In the genomic region with DNA sequence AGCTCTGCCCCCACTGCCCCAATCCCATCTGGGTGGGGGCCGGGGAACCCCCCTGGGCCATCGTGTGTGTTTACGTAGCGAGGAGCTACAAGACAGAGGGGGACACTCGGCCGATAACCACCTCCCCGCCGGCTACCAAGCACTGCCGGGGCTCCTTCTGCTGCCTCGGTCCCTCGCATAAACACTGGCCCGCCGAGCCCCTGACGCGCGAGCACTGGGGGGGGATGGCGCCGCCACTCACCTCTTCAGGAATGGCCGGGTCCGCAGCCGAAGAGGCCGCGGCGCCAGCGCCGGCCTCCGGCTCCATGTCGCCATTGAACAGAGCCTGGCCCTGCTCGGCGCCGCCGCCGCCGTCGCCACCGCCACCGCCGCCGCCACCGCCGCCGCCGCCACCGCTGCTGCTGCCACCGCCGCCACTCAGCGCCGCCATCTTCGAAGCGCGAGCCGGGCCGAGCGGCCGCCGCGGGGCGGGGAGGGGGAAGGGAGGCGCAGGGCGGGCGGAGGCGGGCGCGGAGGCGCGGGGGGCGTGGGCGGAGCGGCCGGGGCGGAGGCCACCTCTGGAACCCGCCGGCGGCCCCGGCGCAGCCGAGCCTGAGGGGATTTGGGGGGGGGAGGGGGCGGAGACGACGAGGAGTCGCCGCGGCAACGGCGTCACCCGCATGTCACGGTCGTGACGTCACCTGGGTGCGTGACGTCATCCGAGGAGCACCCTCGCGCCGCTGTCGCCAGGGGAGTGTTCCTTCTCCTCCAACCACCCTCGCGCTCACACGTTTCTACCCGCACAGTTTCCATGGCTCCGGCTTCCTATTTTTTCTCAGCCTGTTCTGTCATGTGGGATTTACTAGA, we compare ENCODE assay signal across 8 mouse cellular contexts. TPM values are rescaled to one million over a fixed set of nuclear protein-coding genes. Genes with fewer than 3 reads are reported as not detected.
DNase-seq lines count a peak whose midpoint lies in the region; ATAC-seq and TF ChIP-seq lines count a peak whose summit lies in the region.

TSS of gene Braf (minus strand) at position 598 of the 846 bp plus-strand sequence.

- no peaks in the 10 kb centered on the region for H3K27me3 ChIP-seq in ES-Bruce4 (ENCODE audit: control insufficient read depth, insufficient read depth, low read length, poor library complexity, severe bottlenecking)
- no peaks in the 10 kb centered on the region for H3K27me3 ChIP-seq in forebrain, embryonic 14.5 days (replicated peaks; ENCODE audit: control insufficient read depth, insufficient read depth, low read length)
- no peaks in the 10 kb centered on the region for H3K27me3 ChIP-seq in neural tube, embryonic 15.5 days (replicated peaks)

- H3K4me3 ChIP-seq in ES-Bruce4 (ENCODE audit: low read depth, low read length), result peak within 1 kb of the TSS; percentile 89
- peak within 1 kb of the TSS; percentile 92 for H3K4me3 ChIP-seq in forebrain, embryonic 14.5 days (ENCODE audit: low read depth, low read length)
- peak within 1 kb of the TSS; percentile 98 for H3K4me3 ChIP-seq in neural tube, embryonic 15.5 days (replicated peaks)

- no peak within 1 kb of the TSS for H3K27ac ChIP-seq in ES-Bruce4 (ENCODE audit: insufficient read depth, low read length)
- H3K27ac ChIP-seq in forebrain, embryonic 14.5 days (ENCODE audit: low read depth, low read length), result peak within 1 kb of the TSS; percentile 96
- H3K27ac ChIP-seq in neural tube, embryonic 15.5 days (replicated peaks), result peak within 1 kb of the TSS; percentile 98

- DNase-seq in forebrain, embryonic 14.5 days (ENCODE audit: low spot score), result peak; percentile 94
- DNase-seq in heart, postnatal 14 days, result peak; percentile 90
- DNase-seq in layer of hippocampus, adult 11-12 months (ENCODE audit: low spot score), result peak; percentile 87
- peak; percentile 77 to 89 for DNase-seq in lung, adult 18-20 months
- peak; percentile 83 for DNase-seq in testis, postnatal 14 days (ENCODE audit: low spot score)

- TF ChIP-seq EP300 in ES-Bruce4 (IDR thresholded peaks at IDR 0.05; ENCODE audit: insufficient read depth, low read depth, low read length), result peak; percentile 62; the same call in 1 of the 2 replicates

- no peak for TF ChIP-seq POLR2A in ES-Bruce4 (IDR thresholded peaks at IDR 0.05; ENCODE audit: insufficient read depth, low read length)

- no peak for TF ChIP-seq CTCF in ES-Bruce4 (IDR thresholded peaks at IDR 0.05; ENCODE audit: low read depth, low read length)

- H3K9ac ChIP-seq in ES-Bruce4 (ENCODE audit: low read depth, poor library complexity, severe bottlenecking), result peak within 1 kb of the TSS; percentile 88
- peak within 1 kb of the TSS; percentile 97 for H3K9ac ChIP-seq in forebrain, embryonic 14.5 days (ENCODE audit: low read length)
- peak within 1 kb of the TSS; percentile 99 for H3K9ac ChIP-seq in neural tube, embryonic 15.5 days (replicated peaks)

- WGBS in forebrain, embryonic 14.5 days, result under 1% methylated on average over 34 of the region's 101 CpGs
- WGBS in neural tube, embryonic 15.5 days, result under 1% methylated on average over 55 of the region's 101 CpGs

- peak within 1 kb of the TSS; percentile 74 for H3K4me2 ChIP-seq in forebrain, embryonic 14.5 days (ENCODE audit: low read length)
- peak within 1 kb of the TSS; percentile 89 for H3K4me2 ChIP-seq in neural tube, embryonic 15.5 days

- intact Hi-C loops in heart, postnatal 14 days (cut with DNase I), result loop anchor here (2.0 to 5.0 kb wide), 3 partner anchors 43 to 133 kb away; partner anchors contain the start of gene Ndufb2

- ATAC-seq in cerebellum, adult (ENCODE audit: insufficient number of reproducible peaks, low FRiP score, low TSS enrichment), result peak; percentile 80
- peak; percentile 91 for ATAC-seq in forebrain, embryonic 14.5 days
- peak; percentile 93 for ATAC-seq in neural tube, embryonic 15.5 days (ENCODE audit: low FRiP score)

- H3K9me3 ChIP-seq in ES-Bruce4 (replicated peaks; ENCODE audit: control insufficient read depth, insufficient read depth, low read length, poor library complexity, severe bottlenecking), result no peaks in the 10 kb centered on the region
- no peaks in the 10 kb centered on the region for H3K9me3 ChIP-seq in forebrain, embryonic 14.5 days (replicated peaks; ENCODE audit: control insufficient read depth, low read length)
- no peaks in the 10 kb centered on the region for H3K9me3 ChIP-seq in neural tube, embryonic 15.5 days (replicated peaks)

- H3K4me1 ChIP-seq in ES-Bruce4 (ENCODE audit: control insufficient read depth, insufficient read depth, low read length), result peaks cover 3% of the 10 kb centered on the region
- H3K4me1 ChIP-seq in forebrain, embryonic 14.5 days (ENCODE audit: control insufficient read depth, insufficient read depth, low read length), result peaks cover 16% of the 10 kb centered on the region
- H3K4me1 ChIP-seq in neural tube, embryonic 15.5 days, result peaks cover 29% of the 10 kb centered on the region

- H3K36me3 ChIP-seq in ES-Bruce4 (ENCODE audit: control insufficient read depth, insufficient read depth, low read length, poor library complexity, severe bottlenecking), result no peaks in the 10 kb centered on the region; the same call in 1 of the 2 replicates
- H3K36me3 ChIP-seq in forebrain, embryonic 14.5 days (ENCODE audit: control insufficient read depth, insufficient read depth, low read length), result no peaks in the 10 kb centered on the region
- no peaks in the 10 kb centered on the region for H3K36me3 ChIP-seq in neural tube, embryonic 15.5 days

RNA-seq across cellular contexts. Expression of gene Braf, which starts in this region (rescaled TPM):
- polyA plus RNA-seq in ES-Bruce4 (2011; ENCODE audit: insufficient read depth, insufficient read length, low read depth, missing spikeins), result 60.7 and 71.3 TPM in 2 replicates
- 13.4 and 16.9 TPM in 2 replicates for polyA plus RNA-seq in forebrain, embryonic 14.5 days (2014; fragmentation: Nextera tagmentation; extraction: Ambion mirVana)
- total RNA-seq in heart, postnatal 14 days (2021), result 10 to 100 TPM; 18.2 to 21.9 TPM
- polyA plus RNA-seq in neural tube, embryonic 15.5 days (2015; fragmentation: Nextera tagmentation; extraction: Ambion mirVana), result 22.5 and 26.0 TPM in 2 replicates
